In the genomic region with DNA sequence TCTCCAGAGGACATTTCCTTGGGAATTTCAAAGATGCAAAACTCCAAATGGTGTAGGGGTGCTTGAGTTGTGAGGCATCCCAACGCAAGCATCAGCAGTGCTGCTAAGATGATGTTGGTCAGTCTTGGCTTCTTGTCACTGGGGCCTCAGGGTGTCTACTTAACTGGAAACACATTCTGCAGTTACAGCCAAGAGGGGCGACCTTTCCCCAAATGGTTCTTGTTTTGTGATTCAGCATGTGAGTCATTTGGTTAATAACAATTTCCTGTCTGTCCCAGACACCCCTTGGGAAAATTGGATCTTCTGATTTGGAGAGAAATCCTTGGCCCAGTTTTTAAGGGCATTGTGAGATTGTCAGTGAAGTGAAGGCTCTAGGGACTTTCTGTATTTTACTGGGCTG, we compare ENCODE assay signal across 28 mouse cellular contexts.
A peak's percentile ranks its signal among the peaks of the same experiment; 100 is the strongest.
DNase-seq lines count a peak whose midpoint lies in the region; ATAC-seq and TF ChIP-seq lines count a peak whose summit lies in the region.
"Had no signal": no experiment of that assay in that cellular context is flagged by ENCODE, and none has a peak within 500 bp of the region (broad histone marks: within the 10 kb centered on the region; RNA-seq: fewer than 3 reads in every experiment).

No protein-coding gene starts in this region.

- no peaks in the 10 kb centered on the region for H3K4me1 ChIP-seq in heart, embryonic 11.5 days (ENCODE audit: control insufficient read depth, insufficient read depth, low read length)
- H3K4me1 ChIP-seq in lung, embryonic 14.5 days (ENCODE audit: insufficient read depth): no peaks in the 10 kb centered on the region
- peaks cover 12% of the 10 kb centered on the region for H3K4me1 ChIP-seq in embryonic facial prominence, embryonic 10.5 days
- H3K4me1 ChIP-seq: midbrain, embryonic 15.5 days; neural tube, embryonic 12.5 days had no signal

- H3K4me2 ChIP-seq in heart, embryonic 11.5 days: no peak overlapping the region
- H3K4me2 ChIP-seq in lung, embryonic 14.5 days: no peak overlapping the region
- H3K4me2 ChIP-seq: heart, embryonic 12.5 days; midbrain, embryonic 15.5 days; neural tube, embryonic 12.5 days had no signal

- no peaks in the 10 kb centered on the region for H3K36me3 ChIP-seq in heart, embryonic 11.5 days (ENCODE audit: control insufficient read depth, insufficient read depth, low read length)
- no peaks in the 10 kb centered on the region for H3K36me3 ChIP-seq in lung, embryonic 14.5 days (ENCODE audit: insufficient read depth)
- H3K36me3 ChIP-seq in embryonic facial prominence, embryonic 10.5 days (replicated peaks): no peaks in the 10 kb centered on the region
- H3K36me3 ChIP-seq: forebrain, embryonic 10.5 days; G1E; heart, embryonic 12.5 days; midbrain, embryonic 10.5 days; midbrain, embryonic 15.5 days; neural tube, embryonic 12.5 days had no signal

- no peak overlapping the region for H3K4me3 ChIP-seq in heart, embryonic 11.5 days (ENCODE audit: low read depth, low read length)
- no peak overlapping the region for H3K4me3 ChIP-seq in lung, embryonic 14.5 days (ENCODE audit: low read depth, low read length)
- no peak overlapping the region for H3K4me3 ChIP-seq in embryonic facial prominence, embryonic 10.5 days
- H3K4me3 ChIP-seq: forebrain, embryonic 10.5 days; heart, embryonic 12.5 days; midbrain, embryonic 10.5 days; midbrain, embryonic 15.5 days; neural tube, embryonic 12.5 days had no signal

- WGBS in heart, embryonic 11.5 days (ENCODE audit: insufficient replicate concordance): 58% methylated on average over 2 of the region's 2 CpGs
- WGBS in lung, embryonic 14.5 days: 67% methylated on average over 2 of the region's 2 CpGs
- 34% methylated on average over 2 of the region's 2 CpGs for WGBS in embryonic facial prominence, embryonic 10.5 days

- ATAC-seq in heart, embryonic 11.5 days (replicated peaks; ENCODE audit: insufficient number of reproducible peaks, low FRiP score, low TSS enrichment): no peak
- ATAC-seq in lung, embryonic 14.5 days (ENCODE audit: insufficient read depth): no peak
- ATAC-seq: forebrain, embryonic 16.5 days; hindbrain, embryonic 16.5 days; midbrain, embryonic 15.5 days had no signal

- no peaks in the 10 kb centered on the region for H3K9me3 ChIP-seq in heart, embryonic 11.5 days (replicated peaks; ENCODE audit: control insufficient read depth, low read length)
- H3K9me3 ChIP-seq in lung, embryonic 14.5 days (ENCODE audit: low read depth, low read length): no peaks in the 10 kb centered on the region
- no peaks in the 10 kb centered on the region for H3K9me3 ChIP-seq in embryonic facial prominence, embryonic 10.5 days
- H3K9me3 ChIP-seq: forebrain, embryonic 10.5 days; G1E; heart, embryonic 12.5 days; midbrain, embryonic 10.5 days; midbrain, embryonic 15.5 days; neural tube, embryonic 12.5 days had no signal

- intact Hi-C loops in heart, postnatal 10 days (cut with DNase I): no loop called here

- H3K9ac ChIP-seq in heart, embryonic 11.5 days (ENCODE audit: low read depth, low read length): no peak overlapping the region
- no peak overlapping the region for H3K9ac ChIP-seq in lung, embryonic 14.5 days
- H3K9ac ChIP-seq: heart, embryonic 12.5 days; liver, embryonic 14.5 days; midbrain, embryonic 15.5 days; neural tube, embryonic 12.5 days had no signal

- DNase-seq in heart, postnatal 10 days: peak; percentile 4 to 21
- DNase-seq in lung, embryonic 14.5 days: peak; percentile 13
- no peak for DNase-seq in lung, postnatal 14 days
- peak; percentile 41 for DNase-seq in adipocyte (ENCODE audit: low spot score)
- no peak for DNase-seq in urinary bladder, postnatal 10 days (ENCODE audit: low spot score)
- no peak for DNase-seq in embryonic facial prominence, embryonic 10.5 days (ENCODE audit: low spot score)
- DNase-seq: adrenal gland, adult 8-10 months; cerebellum, adult 8-10 months; cerebellum, postnatal 25 days; gastrocnemius, postnatal 10 days; kidney, adult 2 months; layer of hippocampus, postnatal 36 days; liver; lung, adult 2 months; right cerebral cortex, adult 18-20 months; thymus, adult 18-20 months; thymus, postnatal 36 days had no signal

- no peak for TF ChIP-seq CTCF in lung, embryonic 14.5 days (IDR thresholded peaks at IDR 0.05; ENCODE audit: low read depth)

- H3K27ac ChIP-seq in heart, embryonic 11.5 days (ENCODE audit: low read depth, low read length): no peak overlapping the region
- no peak overlapping the region for H3K27ac ChIP-seq in lung, embryonic 14.5 days (ENCODE audit: low read depth)
- H3K27ac ChIP-seq in embryonic facial prominence, embryonic 10.5 days (replicated peaks): no peak overlapping the region
- H3K27ac ChIP-seq: forebrain, embryonic 10.5 days; liver, embryonic 14.5 days; midbrain, embryonic 10.5 days; midbrain, embryonic 15.5 days; neural tube, embryonic 12.5 days; stomach, postnatal 0 days had no signal

- no peaks in the 10 kb centered on the region for H3K27me3 ChIP-seq in heart, embryonic 11.5 days (ENCODE audit: control insufficient read depth, insufficient read depth, low read length)
- H3K27me3 ChIP-seq in lung, embryonic 14.5 days (ENCODE audit: insufficient read depth, low read length): no peaks in the 10 kb centered on the region
- no peaks in the 10 kb centered on the region for H3K27me3 ChIP-seq in embryonic facial prominence, embryonic 10.5 days (replicated peaks; ENCODE audit: low read depth, poor library complexity, severe bottlenecking)
- H3K27me3 ChIP-seq: heart, embryonic 12.5 days; midbrain, embryonic 15.5 days; neural tube, embryonic 12.5 days had no signal

Comparison
In these comparisons a context has a peak if more than half of its experiments do, and no peak if none do; other contexts are left out.
1. DNase-seq: peak in heart, postnatal 10 days (2 of 2), lung, embryonic 14.5 days (single experiment) and adipocyte (single experiment); none in lung, postnatal 14 days (single experiment), urinary bladder, postnatal 10 days (single experiment) and embryonic facial prominence, embryonic 10.5 days (single experiment).